Mouse (Mus musculus) heart, postnatal 10 days (tissue): ENCODE measurements around the gene Cenpn. TPM values are rescaled to one million over a fixed set of nuclear protein-coding genes. Genes with fewer than 3 reads are reported as not detected.
A peak's percentile ranks its signal among the peaks of the same experiment; 100 is the strongest.

Experiments
- DNase-seq, 2 experiments: peaks; one replicate each; pipeline ENCODE4 v3.0.0; 2021
- intact Hi-C: fragments of 180-260 bp; cut with DNase I; formaldehyde crosslinking; loops from one replicate; pipeline ENCODE4 v1.15.1; 2025
- total RNA-seq, 2 experiments: library from RNA; stranded (reverse); gene quantifications; 2 replicates each; pipeline ENCODE4 v1.2.3; 2021

Gene Cenpn
- total RNA-seq: 1 to 10 TPM; 4.9 to 5.1 TPM

GRCm38 (mm10) chr8:116921337-116922059, at the start of gene Cenpn, which contains the start of gene Cmc2:
Cenpn (plus strand) TSS chr8:116921730.
Cmc2 (minus strand) TSS chr8:116921455.
- intact Hi-C loops: loop anchor here (2.0 kb wide), 1 partner anchor 57 kb away; the partner anchor contains the start of gene 1700030J22Rik
- DNase-seq: peak; percentile 94 to 95

GRCm38 (mm10) chr8:116872761-116873342, 48.7 kb upstream of the Cenpn start:
- intact Hi-C loops: no loop called here
- DNase-seq: peak in 1 of 2 experiments; percentile 28

GRCm38 (mm10) chr8:116873586-116873985, 47.9 kb upstream of the Cenpn start:
- no peak for DNase-seq
- intact Hi-C loops: no loop called here

GRCm38 (mm10) chr8:116873986-116874385, 47.5 kb upstream of the Cenpn start:
- no peak for DNase-seq
- intact Hi-C loops: no loop called here

GRCm38 (mm10) chr8:116875798-116876450, 45.6 kb upstream of the Cenpn start:
- intact Hi-C loops: no loop called here
- DNase-seq: no peak

GRCm38 (mm10) chr8:116881396-116881795, 40.1 kb upstream of the Cenpn start:
- no peak for DNase-seq
- intact Hi-C loops: no loop called here

GRCm38 (mm10) chr8:116887813-116888212, 33.7 kb upstream of the Cenpn start:
- peak; percentile 22 to 23 for DNase-seq

GRCm38 (mm10) chr8:116891446-116891845, 30.1 kb upstream of the Cenpn start:
- intact Hi-C loops: no loop called here
- no peak for DNase-seq

More at GRCm38 (mm10) chr8:116887813-116888212, 33.7 kb upstream of the Cenpn start:
- intact Hi-C loops: no loop called here

GRCm38 (mm10) chr8:116892130-116892529, 29.4 kb upstream of the Cenpn start:
- no peak for DNase-seq
- intact Hi-C loops: no loop called here

GRCm38 (mm10) chr8:116892636-116893035, 28.9 kb upstream of the Cenpn start:
- intact Hi-C loops: no loop called here
- no peak for DNase-seq

GRCm38 (mm10) chr8:116893938-116894337, 27.6 kb upstream of the Cenpn start:
- intact Hi-C loops: no loop called here
- DNase-seq: no peak

- intact Hi-C loops: no loop called here
- DNase-seq: no peak
Observed at GRCm38 (mm10) chr8:116895521-116895920, 26.0 kb upstream of the Cenpn start.

- DNase-seq: no peak
- intact Hi-C loops: no loop called here
Observed at GRCm38 (mm10) chr8:116904736-116905135, 16.8 kb upstream of the Cenpn start.

GRCm38 (mm10) chr8:116905252-116905651, 16.3 kb upstream of the Cenpn start:
- intact Hi-C loops: no loop called here
- DNase-seq: no peak

- intact Hi-C loops: no loop called here
Observed at GRCm38 (mm10) chr8:116905836-116906235, 15.7 kb upstream of the Cenpn start.

GRCm38 (mm10) chr8:116921005-116921336, 559 bp upstream of the Cenpn start:
- no peak for DNase-seq
- intact Hi-C loops: loop anchor here (2.0 kb wide), 1 partner anchor 58 kb away; the partner anchor contains the start of gene 1700030J22Rik

More at GRCm38 (mm10) chr8:116905836-116906235, 15.7 kb upstream of the Cenpn start:
- DNase-seq: no peak

GRCm38 (mm10) chr8:116922060-116922757, 679 bp downstream of the Cenpn start:
- intact Hi-C loops: no loop called here
- peak in 1 of 2 experiments; percentile 16 for DNase-seq

GRCm38 (mm10) chr8:116923526-116923925, 2.0 kb downstream of the Cenpn start:
- no peak for DNase-seq
- intact Hi-C loops: no loop called here

GRCm38 (mm10) chr8:116927880-116928279, 6.3 kb downstream of the Cenpn start:
- intact Hi-C loops: no loop called here
- DNase-seq: peak in 1 of 2 experiments; percentile 46

- DNase-seq: no peak
- intact Hi-C loops: no loop called here
Observed at GRCm38 (mm10) chr8:116928588-116928987, 7.1 kb downstream of the Cenpn start.

GRCm38 (mm10) chr8:116934976-116935375, 13.4 kb downstream of the Cenpn start:
- intact Hi-C loops: no loop called here
- DNase-seq: no peak
